Mouse (Mus musculus): ENCODE data around the gene Tbata.

DNA sequence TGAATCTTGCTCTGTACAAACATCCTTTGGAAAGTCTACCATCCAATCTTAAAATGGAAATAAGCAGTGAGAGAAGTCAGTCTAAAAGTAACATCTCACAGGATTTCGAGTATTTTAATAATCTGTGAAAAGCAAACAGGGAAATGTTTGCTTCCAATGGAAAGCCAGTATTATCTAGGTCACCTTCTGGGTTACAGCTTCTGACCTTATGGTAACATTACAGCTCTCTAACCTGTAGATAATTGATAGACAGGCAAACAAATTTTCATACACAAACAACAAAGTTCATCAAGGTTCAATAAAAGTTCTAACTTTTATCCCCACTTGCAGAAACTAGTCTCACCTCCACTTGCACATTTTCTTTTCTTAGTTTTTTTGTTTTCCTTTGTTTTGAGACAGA lies 34.2 kb upstream of the Tbata start:
- TF ChIP-seq GATA1 (IDR thresholded peaks at IDR 0.05; ENCODE audit: borderline replicate concordance, low read length) (no peak), FLI1 (IDR thresholded peaks at IDR 0.05; ENCODE audit: low read length) (no peak)

All from megakaryocyte, embryonic 14.5 days (primary cell).